Mouse (Mus musculus) NIH3T3 (cell line): ENCODE data around the gene Abhd16a.
A peak's percentile ranks its signal among the peaks of the same experiment; 100 is the strongest.

ENCODE experiments used
- DNase-seq: peaks from one replicate; pipeline ENCODE4 v3.0.0-alpha.2; 2012; ENCODE audit warnings: low read depth

Gene Abhd16a

DNA sequence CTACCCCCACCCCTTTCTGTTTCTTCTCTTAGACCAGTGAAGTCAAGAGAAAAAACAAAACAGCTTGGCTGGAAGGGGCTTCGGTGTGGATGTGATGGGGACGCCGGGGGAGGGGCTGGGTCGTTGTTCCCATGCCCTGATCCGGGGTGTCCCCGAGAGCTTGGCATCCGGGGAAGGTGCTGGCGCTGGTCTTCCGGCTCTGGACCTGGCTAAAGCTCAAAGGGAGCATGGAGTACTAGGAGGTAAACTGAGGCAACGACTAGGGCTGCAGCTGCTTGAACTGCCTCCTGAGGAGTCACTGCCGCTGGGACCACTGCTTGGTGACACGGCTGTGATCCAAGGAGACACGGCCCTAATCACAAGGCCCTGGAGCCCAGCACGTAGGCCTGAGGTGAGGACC lies 29.0 kb upstream of the Abhd16a start:
- DNase-seq, result no peak

DNA sequence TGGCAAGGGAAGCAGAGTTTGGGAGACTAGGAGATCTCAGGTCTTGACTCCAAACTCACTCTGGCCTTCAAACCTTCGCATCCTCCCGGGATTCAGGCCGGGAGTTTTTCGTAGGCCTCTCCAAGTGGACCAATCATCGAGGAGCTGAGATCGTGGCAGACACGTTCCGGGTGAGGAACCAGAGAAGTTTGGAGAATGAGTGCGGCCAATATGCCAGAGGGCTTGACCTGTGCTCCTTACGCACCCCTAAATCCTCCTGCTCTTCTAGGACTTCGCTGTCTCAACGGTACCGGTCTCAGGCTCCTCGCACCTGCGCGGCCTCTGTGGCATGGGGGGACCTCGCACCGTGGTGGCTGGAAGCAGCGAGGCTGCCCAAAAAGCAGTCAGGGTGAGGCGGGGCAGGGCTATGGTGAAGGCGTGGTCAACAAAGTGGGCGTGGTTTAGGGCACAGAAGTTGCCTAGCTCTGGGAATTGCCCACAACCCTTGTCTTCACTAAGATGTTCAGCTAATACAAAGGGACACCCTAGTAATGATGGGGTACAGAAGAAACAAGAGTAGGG lies 28.2 kb upstream of the Abhd16a start:
- DNase-seq, result peak; percentile 53

- no peak for DNase-seq
Measured at GRCm38 (mm10) chr17:35061299-35061698, 27.8 kb upstream of the Abhd16a start.

GRCm38 (mm10) chr17:35063466-35063865 lies 25.6 kb upstream of the Abhd16a start:
- DNase-seq, result peak; percentile 46

GRCm38 (mm10) chr17:35064378-35064877 lies 24.6 kb upstream of the Abhd16a start:
- DNase-seq, result no peak

DNA sequence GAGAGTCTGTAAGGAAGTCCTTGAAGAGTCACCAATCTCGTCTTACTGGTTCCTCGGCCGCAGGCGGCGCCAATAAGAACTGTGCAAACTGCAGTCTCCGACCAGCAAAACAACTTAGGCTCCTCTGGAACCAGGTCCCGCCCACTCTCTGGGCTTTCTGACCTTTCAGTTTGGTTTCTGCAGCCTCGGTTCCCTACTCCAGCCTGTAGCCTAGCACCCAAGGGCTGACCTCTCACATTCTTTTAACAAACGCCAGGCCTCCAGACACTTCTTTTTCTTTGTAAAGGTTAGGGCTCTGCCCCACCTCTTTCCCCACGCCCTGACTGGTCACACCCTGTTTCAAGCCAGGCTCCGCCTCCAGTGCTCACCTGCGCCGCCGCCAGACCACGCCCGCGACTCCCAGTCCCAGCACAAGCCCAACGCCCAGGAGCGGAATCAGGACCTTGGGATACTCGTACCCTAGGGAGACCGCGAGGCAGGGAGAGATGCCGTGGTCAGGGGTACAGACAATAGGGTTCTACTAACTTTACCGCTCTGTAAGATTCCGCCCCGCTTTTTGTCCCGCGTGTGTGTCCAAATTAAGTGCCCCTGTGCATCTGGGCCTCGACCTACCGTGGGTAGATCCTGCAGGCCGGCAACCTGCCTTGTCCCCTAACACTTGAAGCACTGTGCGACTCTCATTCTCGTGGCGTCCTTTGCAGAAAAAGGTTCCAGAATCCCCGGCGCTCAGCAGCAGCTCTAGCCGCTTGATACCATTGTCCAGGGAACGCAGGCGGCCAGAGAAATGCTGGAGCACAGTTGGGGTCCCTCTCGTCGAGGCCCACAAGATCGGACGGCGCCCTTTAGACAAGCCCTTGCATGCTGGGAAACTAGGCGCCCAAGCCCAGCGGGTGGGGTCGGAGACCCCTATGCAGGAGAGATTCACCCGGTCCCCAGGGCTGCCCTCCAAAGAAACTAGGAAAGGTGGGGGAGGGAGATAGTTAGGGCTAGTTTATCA lies 23.8 kb upstream of the Abhd16a start, which contains the start of gene Ly6g6c:
Gene Ly6g6c (plus strand): TSS at position 438 of the 997 bp plus-strand sequence.
- no peak for DNase-seq

DNA sequence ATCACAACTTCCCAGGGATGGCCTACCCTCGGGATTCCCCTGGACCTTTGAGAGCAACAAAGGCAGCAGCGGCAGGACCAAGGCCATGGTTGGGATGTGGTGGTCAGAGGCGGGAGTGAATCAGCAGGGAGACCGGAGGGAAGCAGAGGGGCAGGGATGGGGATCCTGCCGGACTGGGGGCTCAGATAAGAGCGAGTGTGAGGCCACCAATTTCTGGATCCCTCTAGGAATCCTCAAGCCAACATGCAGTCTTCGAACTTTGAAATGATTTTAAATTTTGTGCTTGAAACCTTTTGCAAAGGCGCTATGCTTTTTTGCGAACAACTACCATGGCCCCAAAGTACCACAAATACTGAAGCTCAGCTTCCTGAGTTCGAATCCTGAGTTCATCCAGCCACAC lies 23.0 kb upstream of the Abhd16a start, which contains the start of gene Mpig6b:
Gene Mpig6b (minus strand): TSS at position 101 of the 400 bp plus-strand sequence.
- DNase-seq, result no peak

DNA sequence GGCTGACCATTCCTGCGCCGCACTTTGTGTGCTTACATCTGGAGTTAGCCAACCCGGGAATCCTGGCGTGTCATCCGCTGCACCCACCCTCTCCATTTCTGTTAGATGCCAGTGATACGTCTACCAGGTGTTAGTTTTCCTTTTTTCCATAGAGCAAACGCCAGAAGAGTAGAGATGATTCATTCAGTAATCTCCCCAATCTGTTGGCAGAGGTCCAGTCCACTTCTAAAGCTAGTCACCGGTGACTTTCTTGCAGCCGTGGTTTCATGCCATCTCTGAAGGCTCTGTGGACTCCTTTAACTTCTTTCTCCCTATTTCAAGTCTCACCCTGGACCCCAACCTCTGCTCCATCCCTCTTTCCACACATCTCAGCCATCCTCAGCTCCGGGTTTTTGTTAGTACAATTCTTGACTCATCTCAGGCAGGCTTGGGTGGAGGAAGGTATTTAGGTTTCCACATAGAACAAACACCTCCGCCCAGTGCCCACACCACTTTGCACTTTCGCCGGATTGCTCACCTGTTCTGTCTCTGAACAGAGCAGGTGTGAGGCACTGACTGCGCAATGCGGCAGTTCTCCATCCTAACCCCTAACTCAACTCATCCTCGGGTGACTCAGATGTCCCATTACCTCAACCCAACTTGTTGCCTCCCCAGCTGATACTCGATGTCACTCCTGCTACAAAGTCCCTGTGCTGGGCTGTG lies 20.7 kb upstream of the Abhd16a start:
- peak; percentile 52 for DNase-seq

GRCm38 (mm10) chr17:35070556-35071229 lies 18.4 kb upstream of the Abhd16a start:
- peak; percentile 18 for DNase-seq

GRCm38 (mm10) chr17:35071454-35071853 lies 17.6 kb upstream of the Abhd16a start:
- DNase-seq, result no peak

DNA sequence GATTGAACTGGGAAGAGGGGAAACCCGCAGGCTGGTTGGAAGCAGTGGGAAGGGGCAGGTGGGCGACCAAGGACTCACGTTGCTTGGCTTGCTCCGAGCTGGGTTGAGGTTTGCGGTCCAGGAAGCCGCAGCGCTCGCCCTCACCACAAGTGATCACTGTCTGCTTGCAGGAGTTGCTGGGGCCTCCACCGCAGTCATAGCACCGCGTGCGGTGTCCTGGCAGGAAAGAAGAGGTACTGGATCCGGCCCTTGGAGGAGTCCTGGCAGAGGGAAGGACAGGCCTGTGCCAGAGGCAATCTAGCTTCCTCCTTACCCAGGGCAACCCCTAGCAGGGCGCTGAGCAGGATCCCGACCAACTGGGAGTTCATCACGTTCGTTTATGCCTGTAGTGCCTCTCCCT lies 15.0 kb upstream of the Abhd16a start:
- DNase-seq, result no peak

GRCm38 (mm10) chr17:35076507-35077176 lies 12.4 kb upstream of the Abhd16a start, which contains the start of gene Ly6g6e:
TSS of gene Ly6g6e (plus strand) at chr17:35076902.
- DNase-seq, result no peak

DNA sequence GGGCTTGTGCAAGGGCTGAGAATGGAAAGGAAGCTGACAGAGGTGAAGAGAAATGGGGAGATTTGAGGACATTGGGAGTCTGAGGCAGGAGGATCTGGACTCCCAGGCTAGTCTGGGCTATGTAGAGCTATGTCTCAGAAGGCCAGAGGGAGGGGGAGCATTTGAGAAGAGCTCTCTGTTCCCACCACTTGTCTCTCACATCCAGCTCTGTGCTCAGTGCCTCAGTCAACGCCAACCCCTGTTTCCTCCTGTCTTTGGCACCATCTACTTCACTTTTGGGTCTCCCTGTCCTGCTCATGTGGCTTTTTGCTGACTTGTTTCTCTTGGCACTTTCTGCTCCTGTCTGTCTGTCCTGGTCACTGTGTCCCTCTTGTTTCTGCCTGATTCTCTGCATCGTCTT lies 11.8 kb upstream of the Abhd16a start:
- no peak for DNase-seq

GRCm38 (mm10) chr17:35077786-35078233 lies 11.3 kb upstream of the Abhd16a start, which contains the start of gene Ly6g6d:
TSS of gene Ly6g6d (minus strand) at chr17:35078065.
- DNase-seq, result no peak

GRCm38 (mm10) chr17:35079778-35080177 lies 9.3 kb upstream of the Abhd16a start:
- DNase-seq, result no peak

DNA sequence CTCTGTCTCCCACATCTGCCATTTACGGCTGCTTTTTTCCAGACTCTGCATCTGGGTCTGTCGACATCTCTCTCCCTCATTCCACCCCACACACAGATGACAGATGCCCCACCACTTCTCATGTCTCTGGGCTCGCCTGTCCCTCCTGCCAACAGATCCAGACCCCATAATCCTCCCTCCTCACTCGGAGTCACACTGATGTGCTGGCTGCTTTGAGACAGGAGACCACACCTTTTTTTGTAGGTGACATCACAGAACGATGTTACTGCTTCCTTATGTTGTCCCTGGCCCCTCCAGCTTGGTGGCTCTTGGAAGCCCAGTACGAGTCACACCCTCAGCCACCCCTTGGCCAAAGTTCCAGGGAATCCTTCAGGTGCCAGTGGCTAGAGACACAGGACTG lies 8.8 kb upstream of the Abhd16a start:
- no peak for DNase-seq

DNA sequence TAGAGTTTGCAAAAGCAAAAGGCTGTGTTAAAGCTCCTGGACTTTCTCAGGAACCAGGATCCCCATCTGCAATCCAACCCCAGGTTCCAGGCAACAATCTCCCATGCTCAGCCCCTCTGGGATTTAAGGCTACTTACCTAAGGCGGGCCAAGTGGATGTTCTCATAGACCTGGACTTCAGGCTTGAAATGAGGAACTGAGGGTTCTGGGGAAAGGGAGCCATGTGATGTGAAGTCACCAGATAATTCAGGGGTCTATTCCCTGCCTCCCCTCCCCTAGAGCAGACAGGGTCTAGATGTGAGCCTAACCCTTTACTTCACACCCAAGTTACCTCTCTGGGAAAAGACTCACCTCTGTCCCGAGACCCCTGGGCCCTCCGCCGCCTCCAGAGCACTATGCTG lies 8.4 kb upstream of the Abhd16a start:
- DNase-seq, result no peak

DNA sequence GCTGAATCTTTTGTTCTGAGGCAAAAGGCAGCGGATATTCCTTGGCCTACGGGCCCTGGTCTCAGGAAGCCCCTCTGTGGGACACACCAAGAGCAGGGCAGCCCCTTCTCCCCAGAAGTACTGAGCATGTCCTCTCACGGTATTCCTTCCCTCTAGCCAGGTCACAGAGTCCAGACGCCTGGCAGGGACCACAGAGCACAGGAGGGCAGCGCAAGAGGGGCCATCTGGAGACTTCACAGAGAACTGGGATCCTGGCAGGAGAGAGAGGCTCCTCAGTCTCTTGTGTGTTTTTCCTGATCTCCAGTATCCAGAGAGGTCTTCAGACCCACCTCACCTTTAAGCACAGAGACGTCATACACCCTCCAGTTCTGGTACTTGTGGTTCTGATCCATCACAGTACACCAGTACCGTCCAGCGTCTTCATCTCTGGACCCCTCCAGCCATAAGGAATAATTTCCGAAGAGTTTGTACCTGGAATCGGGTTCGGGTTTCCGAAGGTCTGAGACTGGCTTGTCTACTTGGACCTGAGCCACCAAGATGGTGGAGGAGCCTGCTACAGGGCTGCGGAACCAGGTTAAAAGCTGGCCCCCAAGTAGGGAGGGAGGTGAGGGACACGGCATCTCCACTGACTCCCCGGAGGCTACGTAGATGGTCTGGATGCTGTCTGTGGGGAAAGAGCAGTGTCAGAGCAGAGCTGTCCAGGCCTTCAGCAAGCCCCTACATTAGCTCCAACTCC lies 6.1 kb upstream of the Abhd16a start:
- no peak for DNase-seq

DNA sequence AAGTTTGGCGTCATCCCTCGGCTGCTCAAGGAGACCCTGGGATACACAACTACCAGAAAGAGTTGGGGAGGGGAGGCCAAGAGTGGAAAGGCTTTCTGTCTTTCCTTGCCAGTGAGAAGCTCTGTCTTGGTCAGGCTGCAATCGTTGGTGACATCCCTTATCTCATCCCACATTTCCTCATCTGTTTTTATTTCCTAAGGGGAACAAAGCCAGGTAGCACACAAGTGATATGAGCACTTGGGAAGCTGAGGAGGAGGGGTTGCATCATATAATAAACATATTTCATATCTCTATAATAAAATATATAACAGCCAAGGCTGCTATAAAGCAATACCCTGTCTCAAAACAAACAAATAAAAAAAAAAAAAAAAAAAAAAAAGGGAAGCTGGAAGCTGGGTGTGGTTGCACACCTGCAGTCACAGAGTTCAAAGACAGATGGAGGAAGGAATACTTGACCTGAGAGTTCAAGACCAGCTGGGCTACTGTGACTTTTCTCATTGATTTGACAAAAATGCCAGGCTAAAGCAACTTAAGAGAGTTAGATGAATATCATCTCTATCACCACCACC lies 5.0 kb upstream of the Abhd16a start:
- DNase-seq, result no peak
